Comparison of ENCODE assay signal across 12 mouse cellular contexts in the genomic region with DNA sequence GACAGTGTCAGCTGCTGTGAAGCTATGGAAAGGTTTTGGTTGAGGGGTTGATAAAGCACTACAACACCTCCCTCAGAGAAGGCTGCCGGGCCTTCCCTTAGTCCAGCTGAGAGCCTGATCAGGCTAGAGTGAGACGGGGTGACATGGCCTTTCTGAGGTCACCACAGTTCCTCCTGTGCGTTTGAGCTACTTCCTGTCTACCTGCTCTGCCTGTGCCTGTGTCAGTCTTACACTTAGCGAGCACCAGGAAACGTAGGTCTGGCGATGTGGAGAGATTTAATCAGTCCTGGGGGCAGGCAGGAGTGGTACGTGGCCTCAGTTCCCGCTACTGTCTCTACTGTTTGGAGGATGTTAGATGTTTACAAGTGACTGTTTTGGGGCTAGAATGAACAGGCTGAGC. TPM values are rescaled to one million over a fixed set of nuclear protein-coding genes. Genes with fewer than 3 reads are reported as not detected.
DNase-seq lines count a peak whose midpoint lies in the region; ATAC-seq and TF ChIP-seq lines count a peak whose summit lies in the region.
"Had no signal": no experiment of that assay in that cellular context is flagged by ENCODE, and none has a peak within 500 bp of the region (broad histone marks: within the 10 kb centered on the region; RNA-seq: fewer than 3 reads in every experiment).

No protein-coding gene starts in this region.

- TF ChIP-seq EP300 in MEL (IDR thresholded peaks at IDR 0.05; ENCODE audit: low read depth in 1 of 2, low read length in 2 of 2) = peak; percentile 23 to 42; a peak in 2 of 4 replicates

- WGBS in heart, embryonic 16.5 days = 24% methylated on average over 8 of the region's 8 CpGs
- WGBS in liver, embryonic 16.5 days (ENCODE audit: insufficient replicate concordance) = 15% methylated on average over 8 of the region's 8 CpGs
- 66% methylated on average over 8 of the region's 8 CpGs for WGBS in midbrain, embryonic 11.5 days

- ATAC-seq in heart, embryonic 16.5 days (replicated peaks; ENCODE audit: extremely low read depth, insufficient read depth, low FRiP score) = 0 out of 2 replicates have a peak, but pooled peaks have one; percentile 4
- no peak for ATAC-seq in liver, embryonic 16.5 days (ENCODE audit: low read depth)
- no peak for ATAC-seq in midbrain, embryonic 11.5 days (ENCODE audit: low FRiP score)
- ATAC-seq: intestine, embryonic 15.5 days had no signal

- peaks cover 48% of the 10 kb centered on the region for H3K4me1 ChIP-seq in heart, embryonic 16.5 days (ENCODE audit: control insufficient read depth, insufficient read depth, low read length)
- peaks cover 43 to 59% of the 10 kb centered on the region in 2 experiments for H3K4me1 ChIP-seq in MEL (ENCODE audit: control insufficient read depth in 1 of 2, insufficient read depth in 2 of 2, low read length in 2 of 2)
- peaks cover 67% of the 10 kb centered on the region for H3K4me1 ChIP-seq in liver, embryonic 16.5 days (ENCODE audit: control insufficient read depth, low read depth, low read length)
- H3K4me1 ChIP-seq in midbrain, embryonic 11.5 days (ENCODE audit: control insufficient read depth, insufficient read depth, low read length) = peaks cover 11% of the 10 kb centered on the region

- no peak for TF ChIP-seq CTCF in MEL (IDR thresholded peaks at IDR 0.05 in 2 of 3, conservative IDR thresholded peaks at IDR 0.05 in 1 of 3; ENCODE audit: control insufficient read depth in 1 of 3, insufficient read depth in 1 of 3, low read depth in 2 of 3, low read length in 3 of 3, poor library complexity in 1 of 3, severe bottlenecking in 1 of 3)

- H3K4me3 ChIP-seq in heart, embryonic 16.5 days (ENCODE audit: low read length) = no peak overlapping the region
- H3K4me3 ChIP-seq in MEL (ENCODE audit: control insufficient read depth in 1 of 2, insufficient read depth in 1 of 2, low read depth in 2 of 2, low read length in 2 of 2) = no peak overlapping the region
- H3K4me3 ChIP-seq in liver, embryonic 16.5 days (ENCODE audit: low read depth, low read length) = no peak overlapping the region
- H3K4me3 ChIP-seq in midbrain, embryonic 11.5 days (ENCODE audit: low read depth, low read length) = no peak overlapping the region
- H3K4me3 ChIP-seq: intestine, embryonic 15.5 days had no signal

- no peak; the same call in 1 of the 2 replicates for TF ChIP-seq RAD21 in MEL (IDR thresholded peaks at IDR 0.05; ENCODE audit: low read depth, low read length)

- no peaks in the 10 kb centered on the region for H3K9me3 ChIP-seq in heart, embryonic 16.5 days (replicated peaks; ENCODE audit: control insufficient read depth, low read length)
- no peaks in the 10 kb centered on the region for H3K9me3 ChIP-seq in MEL (replicated peaks; ENCODE audit: insufficient read depth, low read length)
- H3K9me3 ChIP-seq in liver, embryonic 16.5 days (replicated peaks; ENCODE audit: control insufficient read depth, low read length) = no peaks in the 10 kb centered on the region
- H3K9me3 ChIP-seq in midbrain, embryonic 11.5 days (ENCODE audit: control insufficient read depth, low read length) = no peaks in the 10 kb centered on the region
- H3K9me3 ChIP-seq: intestine, embryonic 15.5 days had no signal

- H3K9ac ChIP-seq in heart, embryonic 16.5 days (ENCODE audit: low read length) = 0 out of 2 replicates have a peak overlapping the region, but pooled peaks have one; percentile 15
- 0 out of 2 replicates have a peak overlapping the region, but pooled peaks have one; percentile 2 for H3K9ac ChIP-seq in MEL (ENCODE audit: control insufficient read depth, low read depth, low read length, poor library complexity, severe bottlenecking)
- 0 out of 2 replicates have a peak overlapping the region, but pooled peaks have one; percentile 6 for H3K9ac ChIP-seq in liver, embryonic 16.5 days (ENCODE audit: low read depth, low read length)
- no peak overlapping the region for H3K9ac ChIP-seq in midbrain, embryonic 11.5 days (ENCODE audit: low read length)
- H3K9ac ChIP-seq: intestine, embryonic 15.5 days had no signal

- DNase-seq in heart, postnatal 4 days = no peak
- DNase-seq in CD4-positive helper T cell, adult 2 months (ENCODE audit: low read depth, low spot score) = peak; percentile 72
- DNase-seq in MEL (ENCODE audit: low read depth, low spot score) = peak; percentile 60
- DNase-seq in frontal cortex, postnatal 14 days (ENCODE audit: low spot score in 2 of 2) = no peak
- no peak for DNase-seq in kidney, adult 18-20 months
- no peak for DNase-seq in midbrain, embryonic 11.5 days (ENCODE audit: low spot score, missing footprints)
- DNase-seq: cerebellum, adult 18-20 months; lung, adult 18-20 months had no signal

- no peak for TF ChIP-seq POLR2A in MEL (IDR thresholded peaks at IDR 0.05; ENCODE audit: control insufficient read depth in 1 of 2, insufficient read depth in 1 of 2, low read depth in 1 of 2, low read length in 2 of 2, poor library complexity in 1 of 2)

- no peak overlapping the region for H3K4me2 ChIP-seq in heart, embryonic 16.5 days (ENCODE audit: low read depth, low read length)
- H3K4me2 ChIP-seq in liver, embryonic 16.5 days (ENCODE audit: low read depth, low read length) = no peak overlapping the region
- no peak overlapping the region for H3K4me2 ChIP-seq in midbrain, embryonic 11.5 days
- H3K4me2 ChIP-seq: intestine, embryonic 15.5 days had no signal

- no peaks in the 10 kb centered on the region for H3K36me3 ChIP-seq in heart, embryonic 16.5 days (ENCODE audit: control insufficient read depth, insufficient read depth)
- H3K36me3 ChIP-seq in MEL (ENCODE audit: control insufficient read depth in 1 of 2, insufficient read depth in 2 of 2, low read length in 2 of 2) = peaks cover 0 to 58% of the 10 kb centered on the region in 2 experiments; a peak in 2 of 4 replicates
- no peaks in the 10 kb centered on the region for H3K36me3 ChIP-seq in liver, embryonic 16.5 days (ENCODE audit: control insufficient read depth, insufficient read depth)
- no peaks in the 10 kb centered on the region for H3K36me3 ChIP-seq in midbrain, embryonic 11.5 days (ENCODE audit: control insufficient read depth, insufficient read depth, low read length)
- H3K36me3 ChIP-seq: intestine, embryonic 15.5 days had no signal

- H3K27ac ChIP-seq in heart, embryonic 16.5 days (ENCODE audit: low read length) = peak overlapping the region; percentile 61
- peak overlapping the region; percentile 12 for H3K27ac ChIP-seq in MEL (ENCODE audit: control insufficient read depth, low read depth, low read length)
- H3K27ac ChIP-seq in liver, embryonic 16.5 days (ENCODE audit: low read length) = peak overlapping the region; percentile 39; the same call in 1 of the 2 replicates
- no peak overlapping the region for H3K27ac ChIP-seq in midbrain, embryonic 11.5 days (ENCODE audit: low read depth, low read length)
- H3K27ac ChIP-seq: intestine, embryonic 15.5 days; stomach, postnatal 0 days had no signal

- H3K27me3 ChIP-seq in heart, embryonic 16.5 days (ENCODE audit: control insufficient read depth, insufficient read depth, low read length) = no peaks in the 10 kb centered on the region
- H3K27me3 ChIP-seq in MEL (ENCODE audit: control insufficient read depth in 1 of 2, insufficient read depth in 2 of 2, low read length in 2 of 2) = no peaks in the 10 kb centered on the region
- H3K27me3 ChIP-seq in liver, embryonic 16.5 days (ENCODE audit: control insufficient read depth, insufficient read depth, low read depth, low read length) = no peaks in the 10 kb centered on the region
- no peaks in the 10 kb centered on the region for H3K27me3 ChIP-seq in midbrain, embryonic 11.5 days (ENCODE audit: control insufficient read depth, insufficient read depth, low read length)
- H3K27me3 ChIP-seq: intestine, embryonic 15.5 days had no signal

- peaks cover 6% of the 10 kb centered on the region; the same call in 1 of the 2 replicates for H3K79me2 ChIP-seq in MEL (ENCODE audit: control insufficient read depth, insufficient read depth, low read length, poor library complexity)

TF ChIP-seq in MEL, 35 proteins besides CTCF, POLR2A, EP300 and RAD21 (continues in another document):
- TF ChIP-seq HCFC1 (IDR thresholded peaks at IDR 0.05; ENCODE audit: low read depth, low read length) (0 out of 2 replicates have a peak, but pooled peaks have one; percentile 24), USF2 (IDR thresholded peaks at IDR 0.05; ENCODE audit: borderline replicate concordance in 1 of 2, insufficient read depth in 1 of 2, low read depth in 1 of 2, low read length in 2 of 2) (no peak), SMC3 (IDR thresholded peaks at IDR 0.05; ENCODE audit: low read depth, low read length) (peak; percentile 13), MAX (IDR thresholded peaks at IDR 0.05; ENCODE audit: low read length) (peak; percentile 22; the same call in 1 of the 2 replicates), GABPA (IDR thresholded peaks at IDR 0.05; ENCODE audit: low read depth, low read length) (no peak), ETS1 (IDR thresholded peaks at IDR 0.05; ENCODE audit: low read depth, low read length) (peak; percentile 61), ELF1 (IDR thresholded peaks at IDR 0.05; ENCODE audit: low read depth, low read length) (peak; percentile 67; the same call in 1 of the 2 replicates), RCOR1 (IDR thresholded peaks at IDR 0.05; ENCODE audit: low read depth, low read length) (no peak), E2F4 (IDR thresholded peaks at IDR 0.05; ENCODE audit: borderline replicate concordance, low read depth, low read length) (peak; percentile 30; the same call in 1 of the 2 replicates), KAT2A (conservative IDR thresholded peaks at IDR 0.05; ENCODE audit: low read depth, low read length) (no peak; the same call in 1 of the 2 replicates), NELFE (IDR thresholded peaks at IDR 0.05; ENCODE audit: low read depth, low read length) (0 out of 2 replicates have a peak, but pooled peaks have one; percentile 17), MEF2A (IDR thresholded peaks at IDR 0.05; ENCODE audit: extremely low read depth, insufficient replicate concordance, low read depth, low read length, poor library complexity, severe bottlenecking) (no peak), NRF1 (IDR thresholded peaks at IDR 0.05; ENCODE audit: insufficient read depth, low read depth, low read length, poor library complexity, severe bottlenecking) (no peak), TCF12 (IDR thresholded peaks at IDR 0.05; ENCODE audit: low read depth, low read length) (peak; percentile 41; the same call in 1 of the 2 replicates), GATA1 (IDR thresholded peaks at IDR 0.05; ENCODE audit: low read depth, low read length) (peak; percentile 36; the same call in 1 of the 2 replicates)

RNA-seq across cellular contexts. Expression of gene Lyrm9, which starts 3.8 kb away (rescaled TPM):
- polyA plus RNA-seq in heart, embryonic 16.5 days (2015; fragmentation: Nextera tagmentation; extraction: Ambion mirVana) = 31.3 and 36.6 TPM in 2 replicates
- 10 to 100 TPM; 33.0 to 34.3 TPM for total RNA-seq in heart, postnatal 4 days (2021)
- total RNA-seq in MEL (2012; rRNA removed) = 31.6 and 37.5 TPM in 2 replicates
- 10 to 100 TPM in 1 of 2 experiments, not detected in 1; 48.6 TPM for polyA plus RNA-seq in MEL (2012; ENCODE audit: insufficient read depth in 1 of 2, insufficient read length in 2 of 2, low read depth in 1 of 2, low replicate concordance in 2 of 2, missing spikeins in 1 of 2)
- 11.8 and 13.5 TPM in 2 replicates for polyA plus RNA-seq in liver, embryonic 16.5 days (2015; fragmentation: Nextera tagmentation; extraction: Ambion mirVana)
- polyA plus RNA-seq in midbrain, embryonic 11.5 days (2014; fragmentation: Nextera tagmentation; extraction: Ambion mirVana) = 15.4 and 15.9 TPM in 2 replicates

Comparison
In these comparisons a context has a peak if more than half of its experiments do, and no peak if none do; other contexts are left out.
1. DNase-seq: peak in CD4-positive helper T cell, adult 2 months (single experiment) and MEL (single experiment); none in heart, postnatal 4 days (single experiment), frontal cortex, postnatal 14 days (0 of 2), kidney, adult 18-20 months (single experiment) and midbrain, embryonic 11.5 days (single experiment).